Mouse (Mus musculus) heart, adult 2 months (tissue): ENCODE data around the gene Adcy10.

ENCODE experiments used
- CTCF ChIP-seq: fragments of 200-600 bp; IDR thresholded peaks from 2 replicates; pipeline ENCODE4 v1.8.1; 2022; ENCODE audit warnings: antibody characterized with exemption, mild to moderate bottlenecking, moderate library complexity
- EP300 ChIP-seq: fragments of 200-500 bp; IDR thresholded peaks from 2 replicates; pipeline ENCODE4 v1.6.1; 2011; ENCODE audit warnings: low read depth, low read length, control low read depth; ENCODE audit not compliant: insufficient read depth
- POLR2A ChIP-seq: fragments of 200-500 bp; IDR thresholded peaks from 2 replicates; pipeline ENCODE4 v1.6.1; 2011; ENCODE audit warnings: mild to moderate bottlenecking, low read depth, low read length, control low read depth; ENCODE audit not compliant: insufficient read depth

DNA sequence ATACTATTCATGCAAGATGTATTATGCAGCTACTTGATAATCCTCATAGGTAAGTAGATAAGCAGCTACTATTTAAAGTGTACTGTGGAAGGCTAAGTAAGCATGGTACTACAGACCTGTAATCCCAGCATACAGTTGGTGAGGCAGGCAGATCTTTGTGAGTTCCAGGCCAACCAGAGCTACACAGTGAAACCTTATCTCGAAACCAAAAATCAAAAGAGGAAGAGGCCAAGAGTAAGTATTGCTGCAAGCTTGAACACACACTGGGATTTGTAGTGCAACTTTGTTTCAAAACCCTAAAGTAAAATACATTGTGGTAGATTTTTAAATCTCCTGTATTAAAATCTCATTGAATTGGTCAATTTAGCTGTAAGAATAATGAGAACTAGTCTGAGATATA is 13.5 kb upstream of the Adcy10 start:
- TF ChIP-seq CTCF (no peak), POLR2A (no peak), EP300 (no peak)
